Comparison of ENCODE assay signal across 16 mouse cellular contexts in genomic region chr4:155152476-155152875, GRCm38 (mm10).
DNase-seq lines count a peak whose midpoint lies in the region; ATAC-seq and TF ChIP-seq lines count a peak whose summit lies in the region.
"Had no signal": no experiment of that assay in that cellular context is flagged by ENCODE, and none has a peak within 500 bp of the region (broad histone marks: within the 10 kb centered on the region; RNA-seq: fewer than 3 reads in every experiment).

No protein-coding gene starts in this region.

- H3K27ac ChIP-seq in heart, postnatal 0 days (ENCODE audit: low read depth) = peak overlapping the region; percentile 79; the same call in 1 of the 2 replicates
- no peak overlapping the region for H3K27ac ChIP-seq in heart, embryonic 10.5 days
- H3K27ac ChIP-seq in lung, postnatal 0 days (ENCODE audit: low read length) = peak overlapping the region; percentile 94
- H3K27ac ChIP-seq: midbrain, embryonic 12.5 days had no signal

- 89% methylated on average over 6 of the region's 6 CpGs for WGBS in heart, postnatal 0 days
- 89% methylated on average over 6 of the region's 6 CpGs for WGBS in heart, embryonic 10.5 days
- WGBS in lung, postnatal 0 days = 91% methylated on average over 6 of the region's 6 CpGs

- no peak for TF ChIP-seq EP300 in heart, postnatal 0 days (IDR thresholded peaks at IDR 0.05; ENCODE audit: low read depth)
- TF ChIP-seq EP300 in lung, postnatal 0 days (IDR thresholded peaks at IDR 0.05) = no peak

- no peak overlapping the region for H3K4me3 ChIP-seq in heart, postnatal 0 days (ENCODE audit: low read depth, low read length)
- no peak overlapping the region for H3K4me3 ChIP-seq in heart, embryonic 10.5 days
- no peak overlapping the region for H3K4me3 ChIP-seq in lung, postnatal 0 days (ENCODE audit: low read depth, low read length)
- H3K4me3 ChIP-seq: embryonic facial prominence, embryonic 15.5 days; midbrain, embryonic 12.5 days; myocyte had no signal

- ATAC-seq in heart, postnatal 0 days (ENCODE audit: insufficient read depth, low read depth) = no peak
- ATAC-seq in lung, postnatal 0 days = no peak
- ATAC-seq: hindbrain, embryonic 16.5 days had no signal

- no peaks in the 10 kb centered on the region for H3K9me3 ChIP-seq in heart, postnatal 0 days (replicated peaks; ENCODE audit: control insufficient read depth, low read length)
- no peaks in the 10 kb centered on the region for H3K9me3 ChIP-seq in heart, embryonic 10.5 days
- H3K9me3 ChIP-seq in lung, postnatal 0 days (ENCODE audit: low read length) = no peaks in the 10 kb centered on the region
- H3K9me3 ChIP-seq: embryonic facial prominence, embryonic 15.5 days; midbrain, embryonic 12.5 days had no signal

- no peak overlapping the region for H3K4me2 ChIP-seq in heart, postnatal 0 days (ENCODE audit: low read depth, low read length)
- no peak overlapping the region for H3K4me2 ChIP-seq in lung, postnatal 0 days (replicated peaks; ENCODE audit: low read depth, low read length)
- H3K4me2 ChIP-seq: embryonic facial prominence, embryonic 15.5 days; liver, embryonic 11.5 days; midbrain, embryonic 12.5 days had no signal

- no peak for DNase-seq in heart, postnatal 0 days (ENCODE audit: low spot score)
- DNase-seq in heart, embryonic 10.5 days (ENCODE audit: low spot score) = no peak
- DNase-seq in lung, postnatal 0 days (ENCODE audit: low spot score) = no peak
- DNase-seq in lung, postnatal 14 days = no peak
- DNase-seq in cerebellum, adult 9-11 months = peak; percentile 99
- DNase-seq in right cerebral cortex, adult 2 months (ENCODE audit: low spot score in 2 of 2) = no peak
- no peak for DNase-seq in layer of hippocampus, adult 18-20 months (ENCODE audit: low spot score in 2 of 2)
- DNase-seq: gastrocnemius, postnatal 36 days; heart, postnatal 10 days; kidney, adult 8-10 months; right cerebral cortex, postnatal 14 days had no signal

- peaks cover 22% of the 10 kb centered on the region for H3K4me1 ChIP-seq in heart, postnatal 0 days (ENCODE audit: control insufficient read depth, insufficient read depth)
- H3K4me1 ChIP-seq in heart, embryonic 10.5 days = peaks cover 58% of the 10 kb centered on the region
- peaks cover 40% of the 10 kb centered on the region for H3K4me1 ChIP-seq in lung, postnatal 0 days (ENCODE audit: insufficient read depth, low read depth, low read length)

- TF ChIP-seq CTCF in heart, postnatal 0 days (IDR thresholded peaks at IDR 0.05; ENCODE audit: low read depth) = no peak
- TF ChIP-seq CTCF in lung, postnatal 0 days (IDR thresholded peaks at IDR 0.05) = no peak

- no peaks in the 10 kb centered on the region for H3K27me3 ChIP-seq in heart, postnatal 0 days (ENCODE audit: control insufficient read depth, insufficient read depth, low read length)
- 0 out of 2 replicates have a peak, but pooled peaks cover 4% of the 10 kb centered on the region for H3K27me3 ChIP-seq in heart, embryonic 10.5 days (ENCODE audit: insufficient read depth, poor library complexity, severe bottlenecking)
- no peaks in the 10 kb centered on the region for H3K27me3 ChIP-seq in lung, postnatal 0 days (replicated peaks; ENCODE audit: insufficient read depth, low read length)
- H3K27me3 ChIP-seq: embryonic facial prominence, embryonic 15.5 days had no signal

- peaks cover 21% of the 10 kb centered on the region for H3K36me3 ChIP-seq in heart, postnatal 0 days (replicated peaks; ENCODE audit: control insufficient read depth, insufficient read depth, low read length)
- peaks cover 30% of the 10 kb centered on the region for H3K36me3 ChIP-seq in heart, embryonic 10.5 days
- H3K36me3 ChIP-seq in lung, postnatal 0 days (ENCODE audit: insufficient read depth, low read length) = peaks cover 19% of the 10 kb centered on the region

- no peak overlapping the region for H3K9ac ChIP-seq in heart, postnatal 0 days (replicated peaks; ENCODE audit: low read depth, low read length)
- H3K9ac ChIP-seq in lung, postnatal 0 days (replicated peaks; ENCODE audit: low read depth) = no peak overlapping the region
- H3K9ac ChIP-seq: embryonic facial prominence, embryonic 15.5 days; midbrain, embryonic 12.5 days had no signal
